Mouse (Mus musculus): ENCODE data around the gene Fam178b. TPM values are rescaled to one million over a fixed set of nuclear protein-coding genes. Genes with fewer than 3 reads are reported as not detected.
A peak's percentile ranks its signal among the peaks of the same experiment; 100 is the strongest.
"Not testable (repeated sequence)": the region's sequence is repeated elsewhere in the genome, so short reads cannot be mapped to it uniquely, and the experiment has no call there.

Gene Fam178b
- total RNA-seq, 2 experiments from 2014 or later: not detected

DNA sequence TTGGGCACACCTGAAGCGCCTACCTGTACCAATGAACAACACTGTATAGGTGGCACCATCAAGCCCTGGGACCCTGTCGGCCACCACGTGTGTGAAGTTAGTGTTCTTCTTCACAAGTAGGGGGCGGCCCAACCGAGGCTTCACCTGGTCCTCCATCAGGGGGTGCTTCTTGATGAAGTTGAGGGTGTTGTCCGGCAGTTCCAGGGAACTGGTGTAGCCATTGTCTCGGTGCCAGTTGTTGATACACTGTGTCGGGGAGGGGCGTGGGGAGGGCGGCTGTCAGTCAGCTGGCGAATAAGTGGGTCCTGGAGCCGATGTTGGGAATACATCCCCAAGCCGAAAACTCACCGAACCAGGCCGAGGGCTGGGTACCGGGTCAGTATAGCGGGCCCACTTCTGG lies 131.1 kb downstream of the Fam178b start:
- no peak for ATAC-seq (replicated peaks; ENCODE audit: low FRiP score, poor library complexity, severe bottlenecking)

DNA sequence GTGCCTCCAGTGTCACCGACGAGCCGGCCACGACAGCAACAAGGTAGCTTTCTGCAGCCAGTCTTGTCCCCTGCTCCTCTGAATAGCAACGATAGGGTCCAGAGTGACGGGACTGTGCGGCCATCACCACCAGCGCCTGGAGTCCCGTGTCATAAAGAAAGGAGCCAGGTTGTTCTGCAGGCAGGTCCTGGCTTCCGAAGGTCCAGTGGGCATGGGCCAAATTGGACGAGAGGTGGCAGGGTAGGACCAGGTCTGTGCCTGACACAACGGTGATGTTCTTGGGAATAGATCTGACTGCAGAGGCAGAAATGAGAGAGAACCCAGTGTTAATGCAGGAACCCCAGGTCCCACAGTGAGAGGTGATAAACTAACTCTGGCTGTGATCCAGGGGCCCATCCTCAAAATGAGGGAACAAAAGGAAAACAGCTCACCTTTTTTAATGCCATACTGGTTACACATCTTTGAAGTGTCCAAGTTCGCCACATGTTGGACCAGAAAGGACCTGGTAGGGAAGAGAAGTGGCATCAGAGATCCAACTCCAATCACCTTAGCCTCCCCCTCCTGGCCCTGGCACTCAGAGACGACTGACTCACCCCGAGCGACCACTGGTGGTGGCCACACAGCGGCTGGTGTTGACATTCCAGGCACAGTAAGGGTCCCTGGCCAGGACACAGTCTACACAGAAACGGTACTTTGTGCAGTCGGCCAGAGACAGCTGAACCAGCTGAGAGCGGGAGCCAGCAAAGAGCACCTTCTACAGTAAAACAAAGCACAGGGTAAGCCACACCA lies 132.7 kb downstream of the Fam178b start:
- ATAC-seq (replicated peaks; ENCODE audit: low FRiP score, poor library complexity, severe bottlenecking): no peak

DNA sequence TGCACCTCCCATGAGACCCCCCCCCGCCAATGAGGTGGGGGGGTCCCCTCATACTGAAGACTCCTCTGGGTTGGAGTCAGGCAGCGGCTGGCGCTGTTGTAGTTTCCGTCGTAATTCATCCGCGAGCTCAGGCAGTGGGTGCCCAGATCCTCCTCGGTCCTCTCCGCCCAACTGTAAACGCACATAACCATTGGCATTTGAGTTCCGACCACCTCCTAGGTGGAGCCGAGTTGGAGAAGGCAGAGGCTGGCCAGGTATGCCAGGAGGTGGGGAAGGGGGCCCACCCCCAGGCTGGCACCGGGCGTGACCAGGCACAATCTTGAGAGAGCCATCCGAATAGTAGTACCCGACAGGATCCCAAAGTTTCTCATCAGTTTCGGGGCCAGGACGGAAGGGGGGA lies 133.5 kb downstream of the Fam178b start:
- ATAC-seq (replicated peaks; ENCODE audit: low FRiP score, poor library complexity, severe bottlenecking): no peak

- no peak for ATAC-seq (replicated peaks; ENCODE audit: low FRiP score, poor library complexity, severe bottlenecking)
Observed at GRCm38 (mm10) chr1:36548771-36549170, 134.2 kb downstream of the Fam178b start.

- no peak for ATAC-seq (replicated peaks; ENCODE audit: low FRiP score, poor library complexity, severe bottlenecking)
Observed at GRCm38 (mm10) chr1:36547981-36548598, 134.9 kb downstream of the Fam178b start.

DNA sequence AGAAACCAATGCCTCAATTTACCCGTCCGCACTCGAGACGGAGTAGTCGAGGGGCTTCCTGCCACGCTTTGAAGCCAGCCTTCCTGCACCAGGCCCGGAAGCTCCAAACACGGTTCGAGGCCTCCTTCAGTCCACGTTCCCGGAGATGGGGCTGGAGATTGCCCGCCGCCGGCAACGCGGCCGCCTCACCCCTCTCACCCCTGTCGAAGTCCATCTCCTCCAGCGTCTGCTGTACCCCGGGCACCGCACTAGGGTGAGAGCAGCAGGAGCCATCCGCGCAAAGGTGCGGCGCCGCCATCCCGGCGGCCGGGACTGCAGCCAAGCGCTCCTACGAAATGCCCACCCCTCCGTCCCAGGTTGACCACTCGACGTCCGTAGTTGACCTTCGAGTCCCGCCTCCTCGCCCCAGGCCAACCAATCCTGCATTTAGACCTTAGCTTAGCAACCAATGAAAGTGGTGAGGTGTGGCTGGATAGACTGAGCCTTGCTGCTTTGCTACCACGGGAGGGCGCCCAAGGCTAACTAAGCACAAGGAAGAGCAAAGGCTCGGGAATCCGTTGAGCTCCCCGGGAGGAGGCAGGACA lies 136.0 kb downstream of the Fam178b start, which contains the start of gene Ankrd39:
Ankrd39 (minus strand) TSS at position 558 of the 584 bp plus-strand sequence.
- ATAC-seq (replicated peaks; ENCODE audit: low FRiP score, poor library complexity, severe bottlenecking): peak; percentile 100

GRCm38 (mm10) chr1:36545845-36546600 lies 137.0 kb downstream of the Fam178b start:
- no peak for ATAC-seq (replicated peaks; ENCODE audit: low FRiP score, poor library complexity, severe bottlenecking)

DNA sequence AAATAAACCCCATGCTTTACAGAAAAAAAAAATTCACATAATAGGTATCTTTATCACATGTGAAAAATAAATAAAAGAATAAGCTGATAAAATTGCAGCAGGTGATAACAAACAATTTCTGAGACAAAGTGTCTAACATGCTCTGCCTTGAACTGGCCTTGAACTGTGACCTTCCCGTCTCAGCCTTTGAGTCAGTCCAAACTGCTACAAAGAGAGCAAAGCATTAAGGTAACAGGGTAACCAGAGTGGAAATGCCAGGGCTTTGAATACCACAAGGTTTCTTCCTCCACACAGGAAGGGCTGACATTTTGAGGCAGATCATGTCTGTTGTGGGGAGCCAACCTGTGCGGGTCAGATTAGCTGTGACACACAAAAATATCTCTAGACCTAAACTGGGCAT lies 137.6 kb downstream of the Fam178b start:
- no peak for ATAC-seq (replicated peaks; ENCODE audit: low FRiP score, poor library complexity, severe bottlenecking)

DNA sequence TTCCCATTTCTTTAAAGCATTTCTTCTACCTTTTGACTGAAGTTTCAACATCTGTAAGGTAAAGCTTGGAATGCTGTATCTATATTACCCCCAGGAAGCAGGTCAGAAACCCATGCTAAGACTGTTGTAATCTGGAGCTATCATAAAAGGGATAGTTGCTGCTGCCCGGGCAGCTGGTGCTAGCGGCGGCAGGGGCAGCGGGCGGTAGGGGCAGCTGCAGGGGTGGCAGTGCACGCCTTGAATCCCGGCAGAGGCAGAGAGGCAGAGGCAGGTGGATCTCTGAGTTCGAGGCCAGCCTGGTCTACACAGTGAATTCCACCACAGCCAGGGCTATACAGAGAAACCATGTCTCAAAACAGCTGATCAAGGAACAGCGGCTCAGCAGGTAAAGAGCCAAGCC lies 140.1 kb downstream of the Fam178b start:
- no peak for ATAC-seq (replicated peaks; ENCODE audit: low FRiP score, poor library complexity, severe bottlenecking)

- no peak for ATAC-seq (replicated peaks; ENCODE audit: low FRiP score, poor library complexity, severe bottlenecking)
Observed at GRCm38 (mm10) chr1:36541844-36542243, 141.1 kb downstream of the Fam178b start.

GRCm38 (mm10) chr1:36540807-36541206 lies 142.2 kb downstream of the Fam178b start:
- ATAC-seq (replicated peaks; ENCODE audit: low FRiP score, poor library complexity, severe bottlenecking): no peak

DNA sequence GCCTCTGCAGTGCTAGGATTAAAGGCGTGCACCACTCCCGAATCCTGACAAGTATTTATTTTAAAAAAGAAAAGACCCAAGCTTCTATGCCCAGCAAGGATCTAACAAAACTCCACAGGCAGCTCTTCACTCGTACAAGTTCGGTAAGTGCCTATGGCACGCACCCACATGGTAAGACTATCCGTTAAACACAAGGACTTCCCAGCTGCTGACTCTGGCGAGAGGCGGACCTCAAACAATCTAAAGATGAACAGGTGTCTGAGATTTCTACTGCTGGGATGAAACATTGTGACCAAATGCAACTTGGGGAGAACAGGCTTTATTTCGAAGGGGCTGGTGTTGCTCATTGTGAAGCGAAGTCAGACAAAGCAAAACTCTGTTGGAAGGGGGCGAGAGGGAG lies 142.9 kb downstream of the Fam178b start:
- ATAC-seq (replicated peaks; ENCODE audit: low FRiP score, poor library complexity, severe bottlenecking): no peak

- ATAC-seq (replicated peaks; ENCODE audit: low FRiP score, poor library complexity, severe bottlenecking): no peak
Observed at GRCm38 (mm10) chr1:36539186-36539585, 143.8 kb downstream of the Fam178b start, which contains the start of gene Gm42417. Gene Gm42417, minus strand, starts transcription at chr1:36539429.

- no peak for ATAC-seq (replicated peaks; ENCODE audit: low FRiP score, poor library complexity, severe bottlenecking)
Observed at GRCm38 (mm10) chr1:36538727-36539126, 144.3 kb downstream of the Fam178b start.

GRCm38 (mm10) chr1:36536783-36537182 lies 146.2 kb downstream of the Fam178b start, which contains the start of gene Ankrd23:
Gene Ankrd23, minus strand, starts transcription at chr1:36536883.
- ATAC-seq (replicated peaks; ENCODE audit: low FRiP score, poor library complexity, severe bottlenecking): not testable (repeated sequence)

GRCm38 (mm10) chr1:36536397-36536728 lies 146.6 kb downstream of the Fam178b start:
- no peak for ATAC-seq (replicated peaks; ENCODE audit: low FRiP score, poor library complexity, severe bottlenecking)

DNA sequence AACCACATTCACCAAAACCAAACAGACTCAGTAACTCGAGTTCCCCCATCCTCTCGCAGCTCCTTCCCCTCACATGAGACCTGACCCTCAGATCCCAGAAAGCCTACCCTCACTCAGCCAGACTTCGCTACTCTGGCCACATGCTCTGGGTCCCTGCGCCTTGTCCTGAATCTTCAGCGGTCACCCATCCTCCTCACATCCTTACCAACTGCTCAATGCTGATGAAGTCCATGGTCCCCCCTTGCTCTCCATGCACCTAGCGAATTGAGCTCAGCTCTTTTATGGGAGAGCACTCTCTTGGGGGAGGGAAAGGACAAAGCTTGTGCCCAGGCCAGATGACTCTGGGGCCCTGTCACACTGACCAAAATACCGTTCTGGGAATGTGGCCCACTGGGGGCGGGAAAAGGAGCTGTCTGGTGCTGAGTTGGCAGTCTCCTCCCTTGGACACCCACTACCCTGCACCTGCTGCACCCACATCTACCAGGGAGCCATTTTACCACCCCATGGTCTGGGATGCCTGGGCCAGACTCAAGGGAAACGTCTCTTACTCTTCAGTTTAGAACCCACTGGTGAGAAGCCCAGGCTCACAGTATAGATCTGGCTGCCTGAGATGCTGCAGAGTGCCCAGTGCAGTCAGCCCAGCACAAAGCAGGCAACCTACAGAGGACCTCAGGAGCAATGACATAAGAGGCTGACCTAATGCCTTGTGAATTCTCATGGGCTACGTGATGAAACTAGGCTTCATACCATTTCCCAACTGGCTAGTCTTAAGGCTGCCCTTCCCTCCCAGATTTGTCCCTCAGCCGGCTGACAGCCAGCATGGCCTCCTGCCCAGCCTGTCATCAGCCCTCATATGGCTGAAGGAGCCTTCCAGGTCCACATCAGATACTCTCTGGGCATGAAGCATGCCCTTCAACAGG lies 147.2 kb downstream of the Fam178b start:
- no peak for ATAC-seq (replicated peaks; ENCODE audit: low FRiP score, poor library complexity, severe bottlenecking)

GRCm38 (mm10) chr1:36534595-36535058 lies 148.4 kb downstream of the Fam178b start:
- 0 out of 2 replicates have a peak, but pooled peaks have one; percentile 35 for ATAC-seq (replicated peaks; ENCODE audit: low FRiP score, poor library complexity, severe bottlenecking)

DNA sequence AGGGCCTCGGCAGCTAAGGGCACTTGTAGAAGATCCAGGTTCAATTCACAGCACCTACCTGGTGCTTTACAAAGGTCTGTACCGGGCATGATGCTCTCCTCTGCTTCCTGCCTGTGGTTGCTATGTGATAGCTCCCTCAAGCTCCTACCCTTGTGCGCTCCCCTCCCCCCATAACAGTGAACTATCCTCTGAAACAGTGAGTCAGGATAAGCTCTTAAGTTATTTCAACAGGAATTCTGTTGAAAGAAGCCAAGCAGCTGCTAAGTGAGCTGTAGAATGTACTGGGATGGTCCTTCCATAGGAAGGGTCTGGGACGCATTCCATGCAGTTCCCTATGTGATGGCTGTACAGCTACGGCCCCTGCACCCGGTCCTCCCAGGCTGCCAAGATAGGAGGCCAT lies 149.4 kb downstream of the Fam178b start:
- no peak for ATAC-seq (replicated peaks; ENCODE audit: low FRiP score, poor library complexity, severe bottlenecking)
